ENCODE assay signal across 25 mouse cellular contexts in genomic region chr13:70609632-70610031, GRCm38 (mm10). TPM values are rescaled to one million over a fixed set of nuclear protein-coding genes. Genes with fewer than 3 reads are reported as not detected.
DNase-seq lines count a peak whose midpoint lies in the region; ATAC-seq and TF ChIP-seq lines count a peak whose summit lies in the region.
"Had no signal": no experiment of that assay in that cellular context is flagged by ENCODE, and none has a peak within 500 bp of the region (broad histone marks: within the 10 kb centered on the region; RNA-seq: fewer than 3 reads in every experiment).

No protein-coding gene starts in this region.

- H3K9ac ChIP-seq in intestine, embryonic 14.5 days (ENCODE audit: low read length) = no peak overlapping the region
- H3K9ac ChIP-seq in intestine, embryonic 15.5 days = no peak overlapping the region
- no peak overlapping the region for H3K9ac ChIP-seq in liver, postnatal 0 days (replicated peaks)
- no peak overlapping the region for H3K9ac ChIP-seq in liver, embryonic 11.5 days (ENCODE audit: low read depth, low read length)
- H3K9ac ChIP-seq: forebrain, embryonic 13.5 days; hindbrain, embryonic 12.5 days; hindbrain, embryonic 15.5 days had no signal

- H3K4me1 ChIP-seq in intestine, embryonic 14.5 days (replicated peaks; ENCODE audit: control insufficient read depth, insufficient read depth, low read length) = no peaks in the 10 kb centered on the region
- no peaks in the 10 kb centered on the region for H3K4me1 ChIP-seq in intestine, embryonic 15.5 days (replicated peaks)
- no peaks in the 10 kb centered on the region for H3K4me1 ChIP-seq in liver, postnatal 0 days (ENCODE audit: insufficient read depth)
- H3K4me1 ChIP-seq in liver, embryonic 11.5 days (replicated peaks; ENCODE audit: control insufficient read depth, insufficient read depth, low read length) = no peaks in the 10 kb centered on the region
- H3K4me1 ChIP-seq: forebrain, embryonic 10.5 days; forebrain, embryonic 13.5 days; hindbrain, embryonic 12.5 days; hindbrain, embryonic 15.5 days had no signal

- no peaks in the 10 kb centered on the region for H3K27me3 ChIP-seq in intestine, embryonic 14.5 days (replicated peaks; ENCODE audit: control insufficient read depth, insufficient read depth, low read length)
- no peaks in the 10 kb centered on the region for H3K27me3 ChIP-seq in intestine, embryonic 15.5 days (replicated peaks)
- H3K27me3 ChIP-seq in liver, postnatal 0 days (ENCODE audit: insufficient read depth, low read length) = no peaks in the 10 kb centered on the region
- H3K27me3 ChIP-seq in liver, embryonic 11.5 days (replicated peaks; ENCODE audit: control insufficient read depth, insufficient read depth, low read length) = no peaks in the 10 kb centered on the region
- H3K27me3 ChIP-seq: CH12.LX; forebrain, embryonic 13.5 days; hindbrain, embryonic 12.5 days; hindbrain, embryonic 15.5 days; Patski had no signal

- no peak overlapping the region for H3K4me2 ChIP-seq in intestine, embryonic 14.5 days (ENCODE audit: low read length)
- no peak overlapping the region for H3K4me2 ChIP-seq in intestine, embryonic 15.5 days (replicated peaks)
- H3K4me2 ChIP-seq in liver, postnatal 0 days (ENCODE audit: low read depth, low read length) = no peak overlapping the region
- H3K4me2 ChIP-seq in liver, embryonic 11.5 days = no peak overlapping the region
- H3K4me2 ChIP-seq: forebrain, embryonic 13.5 days; heart, embryonic 11.5 days; hindbrain, embryonic 12.5 days; hindbrain, embryonic 15.5 days had no signal

- no peak overlapping the region for H3K27ac ChIP-seq in intestine, embryonic 14.5 days (ENCODE audit: low read depth)
- no peak overlapping the region for H3K27ac ChIP-seq in intestine, embryonic 15.5 days
- H3K27ac ChIP-seq in liver, postnatal 0 days (ENCODE audit: low read depth) = no peak overlapping the region
- H3K27ac ChIP-seq in liver, embryonic 11.5 days (ENCODE audit: low read depth, low read length) = no peak overlapping the region
- H3K27ac ChIP-seq: forebrain, embryonic 10.5 days; forebrain, embryonic 13.5 days; gastrocnemius, adult 2 months; heart, adult 2 months; hindbrain, embryonic 12.5 days; hindbrain, embryonic 15.5 days had no signal

- no peak for TF ChIP-seq CTCF in liver, postnatal 0 days (IDR thresholded peaks at IDR 0.05; ENCODE audit: low read depth)

- TF ChIP-seq EP300 in liver, postnatal 0 days (IDR thresholded peaks at IDR 0.05; ENCODE audit: low read depth) = no peak

- WGBS in intestine, embryonic 14.5 days = 85% methylated on average over 3 of the region's 3 CpGs
- WGBS in intestine, embryonic 15.5 days = 80% methylated on average over 3 of the region's 3 CpGs
- 78% methylated on average over 3 of the region's 3 CpGs for WGBS in liver, postnatal 0 days (ENCODE audit: insufficient replicate concordance)
- 81% methylated on average over 3 of the region's 3 CpGs for WGBS in liver, embryonic 11.5 days

- H3K36me3 ChIP-seq in intestine, embryonic 14.5 days (ENCODE audit: control insufficient read depth, insufficient read depth, low read length) = peaks cover 89% of the 10 kb centered on the region
- H3K36me3 ChIP-seq in intestine, embryonic 15.5 days = peaks cover 33% of the 10 kb centered on the region
- H3K36me3 ChIP-seq in liver, postnatal 0 days (replicated peaks; ENCODE audit: insufficient read depth, low read length) = peaks cover 57% of the 10 kb centered on the region
- H3K36me3 ChIP-seq in liver, embryonic 11.5 days (ENCODE audit: control insufficient read depth, insufficient read depth, low read length) = peaks cover 33% of the 10 kb centered on the region

- ATAC-seq in intestine, embryonic 14.5 days (replicated peaks; ENCODE audit: low FRiP score, low TSS enrichment, low read depth) = no peak
- no peak for ATAC-seq in intestine, embryonic 15.5 days
- ATAC-seq in liver, postnatal 0 days = no peak
- ATAC-seq in liver, embryonic 11.5 days (replicated peaks; ENCODE audit: low FRiP score) = no peak
- ATAC-seq: forebrain, embryonic 13.5 days; forebrain, embryonic 16.5 days; Patski had no signal

- no peak overlapping the region for H3K4me3 ChIP-seq in intestine, embryonic 14.5 days (ENCODE audit: low read depth, low read length)
- H3K4me3 ChIP-seq in intestine, embryonic 15.5 days (replicated peaks) = no peak overlapping the region
- H3K4me3 ChIP-seq in liver, postnatal 0 days (ENCODE audit: low read depth, low read length) = no peak overlapping the region
- H3K4me3 ChIP-seq in liver, embryonic 11.5 days (ENCODE audit: low read depth, low read length) = no peak overlapping the region
- H3K4me3 ChIP-seq: forebrain, embryonic 10.5 days; forebrain, embryonic 13.5 days; gastrocnemius, adult 2 months; heart, adult 2 months; hindbrain, embryonic 12.5 days; hindbrain, embryonic 15.5 days had no signal

- peak; percentile 37 for DNase-seq in intestine, embryonic 14.5 days (ENCODE audit: low spot score)
- peak; percentile 28 for DNase-seq in kidney, adult 9 months
- no peak for DNase-seq in kidney, adult 11 months
- DNase-seq in liver, postnatal 0 days = peak; percentile 4
- DNase-seq in liver, embryonic 11.5 days (ENCODE audit: low spot score) = no peak
- DNase-seq in yolk sac, embryonic 10.5 days (ENCODE audit: low spot score) = peak; percentile 52
- DNase-seq: adrenal gland, postnatal 10 days; adrenal gland, postnatal 36 days; B cell, adult 2 months; cerebellum, adult 18-20 months; cerebellum, adult 9-10 months; cerebellum, postnatal 14 days; gastrocnemius, adult 2 months; gastrocnemius, postnatal 25 days had no signal

- H3K9me3 ChIP-seq in intestine, embryonic 14.5 days (ENCODE audit: control insufficient read depth, low read length) = no peaks in the 10 kb centered on the region
- H3K9me3 ChIP-seq in intestine, embryonic 15.5 days = no peaks in the 10 kb centered on the region
- H3K9me3 ChIP-seq in liver, postnatal 0 days (ENCODE audit: low read length) = no peaks in the 10 kb centered on the region
- H3K9me3 ChIP-seq in liver, embryonic 11.5 days (ENCODE audit: control insufficient read depth, low read length) = no peaks in the 10 kb centered on the region
- H3K9me3 ChIP-seq: forebrain, embryonic 10.5 days; forebrain, embryonic 13.5 days; G1E; hindbrain, embryonic 12.5 days; hindbrain, embryonic 15.5 days had no signal

RNA-seq across cellular contexts. Expression of gene Ice1, which starts 27.8 kb away (rescaled TPM):
- polyA plus RNA-seq in intestine, embryonic 14.5 days (2014; fragmentation: Nextera tagmentation; extraction: Ambion mirVana) = 27.0 and 30.7 TPM in 2 replicates
- 14.2 and 16.2 TPM in 2 replicates for polyA plus RNA-seq in intestine, embryonic 15.5 days (2015; fragmentation: Nextera tagmentation; extraction: Ambion mirVana)
- polyA plus RNA-seq in liver, postnatal 0 days (2015; fragmentation: Nextera tagmentation; extraction: Ambion mirVana) = 3.4 and 3.7 TPM in 2 replicates
- polyA plus RNA-seq in liver, embryonic 11.5 days (2014; fragmentation: Nextera tagmentation; extraction: Ambion mirVana) = 19.5 and 22.0 TPM in 2 replicates

Comparison
In these comparisons a context has a peak if more than half of its experiments do, and no peak if none do; other contexts are left out.
1. DNase-seq: peak in intestine, embryonic 14.5 days (single experiment), kidney, adult 9 months (single experiment), liver, postnatal 0 days (single experiment) and yolk sac, embryonic 10.5 days (single experiment); none in kidney, adult 11 months (single experiment) and liver, embryonic 11.5 days (single experiment).